Mouse (Mus musculus) heart, postnatal 0 days (tissue): ENCODE measurements around the gene Pax8.

Experiments used
- CTCF ChIP-seq: IDR thresholded peaks from 2 replicates; pipeline ENCODE4 v1.5.1; 2016; ENCODE audit warnings: antibody characterized with exemption, control low read depth, low read depth
- EP300 ChIP-seq: IDR thresholded peaks from 2 replicates; pipeline ENCODE4 v1.6.1; 2016; ENCODE audit warnings: antibody characterized with exemption, low read depth

- TF ChIP-seq CTCF = no peak
- TF ChIP-seq EP300 = no peak
Measured at GRCm38 (mm10) chr2:24472677-24473076, 2.7 kb downstream of the Pax8 start.
